Mouse (Mus musculus) layer of hippocampus, adult 18-20 months (tissue): ENCODE measurements around the gene Klhl41. TPM values are rescaled to one million over a fixed set of nuclear protein-coding genes. Genes with fewer than 3 reads are reported as not detected.

Experiments
- DNase-seq, 2 experiments: peaks; one replicate each; pipeline ENCODE4 v3.0.0; 2022; ENCODE audit warnings: low spot score in 2 of 2
- total RNA-seq, 2 experiments: library from RNA; stranded (reverse); gene quantifications; 2 replicates each; pipeline ENCODE4 v1.2.3; 2021

Gene Klhl41
- total RNA-seq, 2 experiments from 2014 or later: 0.25 to 0.47 TPM

- DNase-seq: no peak
Measured at GRCm38 (mm10) chr2:69681931-69682330, 12.0 kb downstream of the Klhl41 start.

DNA sequence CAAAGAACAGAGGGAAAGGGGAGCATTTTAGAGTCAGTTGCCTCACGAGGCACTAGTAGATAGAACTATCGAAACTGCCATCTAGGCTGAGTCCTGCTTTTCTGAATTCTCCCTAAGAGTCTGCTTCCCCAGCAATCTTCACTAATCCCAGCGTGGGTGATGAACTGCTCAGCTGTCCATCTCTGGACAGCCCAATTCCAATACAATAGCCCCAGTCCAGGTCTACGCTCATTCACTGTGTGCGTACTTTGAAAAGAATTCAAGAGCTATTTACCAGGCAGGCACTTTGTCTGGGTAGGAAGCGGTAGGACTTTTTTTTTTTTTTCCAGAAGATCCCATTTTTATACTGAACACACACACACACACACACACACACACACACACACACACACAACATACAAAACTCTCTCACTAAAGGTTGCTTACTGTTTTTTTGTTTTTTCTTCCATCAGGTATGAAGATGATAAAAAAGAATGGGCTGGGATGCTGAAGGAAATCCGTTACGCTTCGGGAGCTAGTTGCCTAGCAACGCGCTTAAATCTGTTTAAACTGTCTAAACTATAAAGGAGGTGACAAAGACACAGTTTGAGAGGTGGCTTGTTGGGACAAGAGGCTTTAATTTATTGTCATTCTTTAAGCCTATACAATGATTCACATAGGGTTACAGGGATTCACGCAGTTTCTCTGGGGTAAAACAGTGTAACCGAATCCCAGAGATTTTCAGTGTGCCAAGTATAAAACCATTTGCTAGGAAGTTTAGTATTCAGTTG is 13.3 kb downstream of the Klhl41 start:
- DNase-seq: peak in 1 of 2 experiments; percentile 42

DNA sequence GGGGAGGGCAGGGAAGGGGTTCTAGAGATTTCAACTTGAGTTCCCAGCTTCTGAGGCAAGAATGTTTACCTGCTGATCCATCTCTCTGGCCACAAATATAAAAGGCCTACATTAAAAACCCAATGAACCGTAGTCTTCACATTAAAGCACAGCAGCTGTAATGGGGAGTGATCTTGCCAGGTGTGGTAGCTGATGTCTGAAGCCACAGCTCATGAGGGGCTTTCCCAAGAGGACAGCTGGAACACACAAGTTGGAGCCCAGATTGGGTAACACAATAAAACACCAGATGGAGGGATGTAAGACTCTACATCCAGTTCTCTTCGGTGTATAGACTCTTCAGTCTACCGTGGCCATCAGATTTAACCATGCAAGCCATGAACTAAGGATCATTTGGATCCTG is 14.6 kb downstream of the Klhl41 start:
- DNase-seq: no peak

DNA sequence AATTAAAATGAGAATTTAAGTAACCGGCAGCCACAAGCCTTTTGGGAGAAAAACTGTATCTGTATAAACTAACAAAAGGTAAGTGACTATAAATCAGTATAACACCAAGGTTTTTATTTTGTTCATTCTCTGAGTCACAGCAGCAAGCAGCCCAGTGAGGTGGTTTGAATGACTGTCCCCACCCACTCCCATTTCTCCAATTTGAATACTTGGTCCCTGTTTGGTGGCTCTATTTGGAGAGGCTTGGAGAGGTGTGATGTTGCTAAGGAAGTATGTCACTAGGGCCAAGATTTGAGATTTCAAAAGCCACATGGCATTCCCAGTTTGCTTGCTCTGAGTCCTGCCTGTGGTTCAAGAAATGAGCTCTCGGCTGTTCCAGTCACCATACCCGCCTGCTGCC is 20.3 kb downstream of the Klhl41 start:
- no peak for DNase-seq

GRCm38 (mm10) chr2:69690843-69691242 is 20.9 kb downstream of the Klhl41 start:
- DNase-seq: no peak

DNA sequence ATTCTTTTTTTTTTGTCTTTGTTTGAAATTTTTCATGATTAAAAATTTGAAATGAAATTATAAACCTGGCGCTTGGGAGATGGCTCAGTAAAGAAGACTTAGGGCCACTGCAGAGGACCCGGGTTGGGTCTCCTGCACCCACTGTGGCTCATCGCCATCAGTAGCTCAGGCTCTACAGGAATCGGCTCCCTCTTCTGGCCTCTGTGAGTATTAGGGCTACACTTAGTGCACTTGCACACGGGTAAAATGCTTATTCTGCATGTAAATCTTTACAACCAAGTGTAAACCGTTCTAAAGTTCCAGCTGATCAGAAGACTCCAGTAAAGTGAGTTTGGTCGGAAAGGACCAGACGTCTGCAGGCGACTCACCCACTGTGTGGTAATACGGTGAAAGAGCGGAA is 23.6 kb downstream of the Klhl41 start:
- no peak for DNase-seq

DNA sequence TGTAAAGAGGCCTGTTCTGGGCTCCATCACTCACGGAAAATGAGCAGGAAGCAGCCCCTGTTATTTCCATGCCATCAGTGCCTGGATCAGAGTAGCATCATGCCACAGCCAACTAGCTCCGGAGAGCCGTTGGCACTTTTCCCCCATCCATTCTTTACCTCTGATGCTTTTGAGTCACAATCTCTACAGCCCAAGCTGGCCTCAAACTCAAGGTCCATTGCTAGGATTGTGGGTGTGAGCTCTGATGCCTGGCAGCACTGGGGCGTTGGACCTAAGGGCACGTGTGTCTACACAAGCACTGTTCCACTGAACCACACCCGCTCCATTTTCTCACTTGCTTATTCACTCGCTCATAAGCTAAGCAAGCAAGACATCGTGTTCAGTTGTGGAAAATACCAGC is 30.5 kb downstream of the Klhl41 start:
- DNase-seq: no peak

GRCm38 (mm10) chr2:69712171-69712570 is 42.3 kb downstream of the Klhl41 start:
- DNase-seq: peak in 1 of 2 experiments; percentile 52

- peak; percentile 86 to 95 for DNase-seq
Measured at GRCm38 (mm10) chr2:69712981-69713625, 43.2 kb downstream of the Klhl41 start, which contains the start of gene Fastkd1. Fastkd1 (minus strand) TSS chr2:69713516.

DNA sequence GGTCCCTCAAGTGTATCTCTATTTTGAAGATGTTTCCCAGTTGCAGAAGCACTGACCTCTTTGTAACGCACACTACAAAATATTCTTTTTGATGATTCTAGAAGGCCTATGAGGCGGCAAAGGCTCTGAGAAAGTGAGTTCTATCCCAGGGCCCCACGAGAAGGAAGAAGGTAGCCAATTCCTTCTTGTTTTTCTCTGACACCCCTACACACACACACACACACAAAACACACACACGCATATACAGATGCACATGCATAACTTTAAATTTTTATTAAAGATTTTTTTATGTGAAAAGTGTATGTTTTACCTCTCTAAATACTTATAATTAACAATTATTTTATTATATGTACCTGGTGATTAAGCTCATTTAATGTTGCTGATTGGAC is 43.7 kb downstream of the Klhl41 start:
- no peak for DNase-seq

GRCm38 (mm10) chr2:69714126-69714525 is 44.2 kb downstream of the Klhl41 start:
- no peak for DNase-seq

GRCm38 (mm10) chr2:69716483-69716882 is 46.6 kb downstream of the Klhl41 start:
- no peak for DNase-seq

GRCm38 (mm10) chr2:69719121-69719520 is 49.2 kb downstream of the Klhl41 start:
- DNase-seq: no peak

GRCm38 (mm10) chr2:69722273-69722649 is 52.3 kb downstream of the Klhl41 start, which contains the start of gene Ppig:
Ppig (plus strand) TSS chr2:69722545.
- DNase-seq: no peak

GRCm38 (mm10) chr2:69722650-69723518 is 53.0 kb downstream of the Klhl41 start:
- DNase-seq: peak; percentile 89 to 96

DNA sequence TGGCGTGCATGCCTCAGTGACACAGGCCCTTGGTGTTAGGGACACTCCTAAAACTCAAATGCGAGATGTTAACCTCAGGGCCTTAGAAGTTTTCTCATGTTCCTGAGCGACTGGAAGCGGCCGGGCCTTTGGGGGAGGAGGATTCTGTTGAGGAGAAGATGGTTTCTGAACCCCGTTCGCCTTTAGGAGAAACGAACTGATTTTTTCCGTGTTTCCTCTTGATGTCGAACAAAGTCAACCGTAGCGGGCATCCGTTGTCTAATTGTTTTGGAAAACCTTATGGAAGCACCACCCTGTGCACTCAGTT is 53.6 kb downstream of the Klhl41 start:
- DNase-seq: no peak

Other genes with a start within 250 kb of the Klhl41 start
- under 1 TPM; 0.53 to 0.59 TPM for gene Lrp2, start 84.1 kb upstream of the Klhl41 start, total RNA-seq
- gene Bbs5, start 22.9 kb upstream of the Klhl41 start, total RNA-seq: 10 to 100 TPM; 21.8 to 25.0 TPM
- 10 to 100 TPM; 16.9 to 17.3 TPM for gene Fastkd1, start 43.4 kb downstream of the Klhl41 start, total RNA-seq
- gene Ppig, start 52.4 kb downstream of the Klhl41 start, total RNA-seq: 10 to 100 TPM; 66.3 to 66.9 TPM
- gene Ccdc173, start 119.5 kb downstream of the Klhl41 start, total RNA-seq: 1 to 10 TPM; 2.2 to 2.7 TPM
- 10 to 100 TPM; 23.9 to 24.3 TPM for gene Phospho2, start 119.5 kb downstream of the Klhl41 start, total RNA-seq
- 10 to 100 TPM; 37.7 to 40.9 TPM for gene Klhl23, start 151.8 kb downstream of the Klhl41 start, total RNA-seq
- 100 to 1,000 TPM; 119 to 132 TPM for gene Ssb, start 191.4 kb downstream of the Klhl41 start, total RNA-seq
- 10 to 100 TPM; 13.8 to 14.8 TPM for gene Mettl5, start 215.5 kb downstream of the Klhl41 start, total RNA-seq
- gene Ubr3, start 227.1 kb downstream of the Klhl41 start, total RNA-seq: 100 to 1,000 TPM; 106 to 118 TPM